Mouse (Mus musculus) neural tube, embryonic 15.5 days (tissue): ENCODE measurements around the gene Esr2. TPM values are rescaled to one million over a fixed set of nuclear protein-coding genes. Genes with fewer than 3 reads are reported as not detected.
"Not testable (repeated sequence)": the region's sequence is repeated elsewhere in the genome, so short reads cannot be mapped to it uniquely, and the experiment has no call there.

Experiments
- ATAC-seq: fragments of 200-750 bp; cut with Nextera tagmentation; 2 replicates; pipeline ENCODE4 v1.8.0; 2017; ENCODE audit warnings: mild to moderate bottlenecking, moderate TSS enrichment, moderate library complexity; ENCODE audit not compliant: low FRiP score
- H3K27ac ChIP-seq: fragments of 300-500 bp; sonication (generic); replicated peaks from 2 replicates; pipeline ENCODE4 v1.5.1; 2015; ENCODE audit warnings: mild to moderate bottlenecking, inconsistent platforms
- H3K27me3 ChIP-seq: fragments of 300-500 bp; sonication (generic); replicated peaks from 2 replicates; pipeline ENCODE4 v1.6.1; 2015; ENCODE audit warnings: inconsistent platforms
- H3K36me3 ChIP-seq: fragments of 300-500 bp; sonication (generic); 2 replicates; pipeline ENCODE4 v1.6.1; 2015; ENCODE audit warnings: inconsistent platforms
- H3K4me1 ChIP-seq: fragments of 300-500 bp; sonication (generic); 2 replicates; pipeline ENCODE4 v1.6.1; 2015; ENCODE audit warnings: inconsistent platforms
- H3K4me2 ChIP-seq: fragments of 300-500 bp; sonication (generic); 2 replicates; pipeline ENCODE4 v1.6.1; 2015; ENCODE audit warnings: inconsistent platforms, mild to moderate bottlenecking, moderate library complexity
- H3K4me3 ChIP-seq: fragments of 300-500 bp; sonication (generic); replicated peaks from 2 replicates; pipeline ENCODE4 v1.5.1; 2015; ENCODE audit warnings: mild to moderate bottlenecking, inconsistent platforms
- H3K9ac ChIP-seq: fragments of 300-500 bp; sonication (generic); replicated peaks from 2 replicates; pipeline ENCODE4 v1.6.1; 2015; ENCODE audit warnings: mild to moderate bottlenecking, inconsistent platforms
- H3K9me3 ChIP-seq: fragments of 300-500 bp; sonication (generic); replicated peaks from 2 replicates; pipeline ENCODE4 v1.6.1; 2016; ENCODE audit warnings: inconsistent platforms
- WGBS: fragments of 180-500 bp; shearing (Covaris S2); methylation state at CpG from one replicate; pipeline ENCODE4 v1.1.7; 2015; ENCODE audit warnings: mixed read lengths; 5-methylcytosine and 5-hydroxymethylcytosine counted together
- polyA plus RNA-seq: library from polyadenylated mRNA; unstranded; fragments of >200 nt; fragmentation: Nextera tagmentation; extraction: Ambion mirVana; gene quantifications from 2 replicates; pipeline ENCODE4 v1.2.1, GENCODE M21; 2015

Esr2 gene
- polyA plus RNA-seq, 1 experiment from 2014 or later, result 0.17 TPM

- WGBS, result 41% methylated on average over 6 of the region's 6 CpGs
Observed at GRCm38 (mm10) chr12:76136701-76137100, 40.4 kb downstream of the Esr2 start.

GRCm38 (mm10) chr12:76133081-76133480, 44.0 kb downstream of the Esr2 start:
- H3K27me3 ChIP-seq, H3K4me1 ChIP-seq, H3K4me2 ChIP-seq, H3K4me3 ChIP-seq, ATAC-seq, H3K9ac ChIP-seq, H3K27ac ChIP-seq, H3K9me3 ChIP-seq, H3K36me3 ChIP-seq: not testable (repeated sequence)
- 84% methylated on average over 9 of the region's 9 CpGs for WGBS

More at GRCm38 (mm10) chr12:76136701-76137100, 40.4 kb downstream of the Esr2 start:
- ATAC-seq, result no peak
- Histone ChIP-seq H3K36me3 (no peaks in the 10 kb centered on the region), H3K4me3 (no peak overlapping the region), H3K9ac (no peak overlapping the region), H3K4me1 (0 out of 2 replicates have a peak, but pooled peaks cover 4% of the 10 kb centered on the region), H3K9me3 (no peaks in the 10 kb centered on the region), H3K27ac (no peak overlapping the region), H3K4me2 (no peak overlapping the region), H3K27me3 (no peaks in the 10 kb centered on the region)

GRCm38 (mm10) chr12:76132591-76132990, 44.5 kb downstream of the Esr2 start:
- Histone ChIP-seq H3K4me2 (no peak overlapping the region), H3K27ac (no peak overlapping the region), H3K36me3 (no peaks in the 10 kb centered on the region), H3K9ac (no peak overlapping the region), H3K4me3 (no peak overlapping the region), H3K9me3 (no peaks in the 10 kb centered on the region), H3K4me1 (0 out of 2 replicates have a peak, but pooled peaks cover 4% of the 10 kb centered on the region), H3K27me3 (no peaks in the 10 kb centered on the region)
- ATAC-seq, result no peak
- 92% methylated on average over 4 of the region's 4 CpGs for WGBS

- Histone ChIP-seq H3K4me3 (no peak overlapping the region), H3K4me2 (no peak overlapping the region), H3K9ac (no peak overlapping the region), H3K4me1 (no peaks in the 10 kb centered on the region), H3K27ac (no peak overlapping the region), H3K9me3 (no peaks in the 10 kb centered on the region), H3K27me3 (no peaks in the 10 kb centered on the region), H3K36me3 (no peaks in the 10 kb centered on the region)
- WGBS, result 89% methylated on average over 6 of the region's 6 CpGs
- ATAC-seq, result no peak
Observed at GRCm38 (mm10) chr12:76130891-76131290, 46.2 kb downstream of the Esr2 start.

- Histone ChIP-seq H3K4me1 (no peaks in the 10 kb centered on the region), H3K36me3 (no peaks in the 10 kb centered on the region), H3K27me3 (no peaks in the 10 kb centered on the region), H3K9ac (no peak overlapping the region), H3K4me3 (no peak overlapping the region), H3K9me3 (no peaks in the 10 kb centered on the region), H3K27ac (no peak overlapping the region), H3K4me2 (no peak overlapping the region)
- no peak for ATAC-seq
- WGBS, result 27% methylated on average over 4 of the region's 4 CpGs
Observed at GRCm38 (mm10) chr12:76130281-76130680, 46.8 kb downstream of the Esr2 start.

- WGBS, result 88% methylated on average over 10 of the region's 10 CpGs
- H3K4me1 ChIP-seq, result no peaks in the 10 kb centered on the region
Observed at GRCm38 (mm10) chr12:76128831-76129230, 48.2 kb downstream of the Esr2 start.

GRCm38 (mm10) chr12:76128306-76128705, 48.8 kb downstream of the Esr2 start:
- Histone ChIP-seq H3K4me3 (no peak overlapping the region), H3K9me3 (no peaks in the 10 kb centered on the region), H3K27ac (no peak overlapping the region), H3K9ac (no peak overlapping the region), H3K4me1 (no peaks in the 10 kb centered on the region), H3K4me2 (no peak overlapping the region), H3K27me3 (no peaks in the 10 kb centered on the region), H3K36me3 (no peaks in the 10 kb centered on the region)
- 82% methylated on average over 3 of the region's 3 CpGs for WGBS
- no peak for ATAC-seq

More at GRCm38 (mm10) chr12:76128831-76129230, 48.2 kb downstream of the Esr2 start:
- no peaks in the 10 kb centered on the region for H3K9me3 ChIP-seq
- no peak overlapping the region for H3K27ac ChIP-seq
- no peak overlapping the region for H3K4me3 ChIP-seq
- H3K36me3 ChIP-seq, result no peaks in the 10 kb centered on the region
- no peak for ATAC-seq
- no peak overlapping the region for H3K4me2 ChIP-seq
- no peaks in the 10 kb centered on the region for H3K27me3 ChIP-seq
- no peak overlapping the region for H3K9ac ChIP-seq

GRCm38 (mm10) chr12:76123223-76123622, 53.8 kb downstream of the Esr2 start:
- H3K36me3 ChIP-seq, result no peaks in the 10 kb centered on the region
- H3K4me2 ChIP-seq, result no peak overlapping the region
- H3K27ac ChIP-seq, result no peak overlapping the region
- no peak overlapping the region for H3K9ac ChIP-seq
- H3K9me3 ChIP-seq, result no peaks in the 10 kb centered on the region
- no peaks in the 10 kb centered on the region for H3K27me3 ChIP-seq
- 89% methylated on average over 6 of the region's 6 CpGs for WGBS
- ATAC-seq, result no peak
- no peaks in the 10 kb centered on the region for H3K4me1 ChIP-seq
- no peak overlapping the region for H3K4me3 ChIP-seq

- Histone ChIP-seq H3K4me3 (no peak overlapping the region), H3K36me3 (no peaks in the 10 kb centered on the region), H3K27ac (no peak overlapping the region), H3K27me3 (no peaks in the 10 kb centered on the region), H3K4me1 (no peaks in the 10 kb centered on the region), H3K9ac (no peak overlapping the region), H3K4me2 (no peak overlapping the region), H3K9me3 (no peaks in the 10 kb centered on the region)
- ATAC-seq, result no peak
- 81% methylated on average over 4 of the region's 4 CpGs for WGBS
Observed at GRCm38 (mm10) chr12:76117632-76118153, 59.4 kb downstream of the Esr2 start.

GRCm38 (mm10) chr12:76116577-76116976, 60.5 kb downstream of the Esr2 start:
- H3K4me2 ChIP-seq, result no peak overlapping the region
- ATAC-seq, result no peak
- H3K9me3 ChIP-seq, result no peaks in the 10 kb centered on the region
- 81% methylated on average over 4 of the region's 4 CpGs for WGBS
- no peaks in the 10 kb centered on the region for H3K4me1 ChIP-seq
- no peak overlapping the region for H3K4me3 ChIP-seq
- H3K27ac ChIP-seq, result no peak overlapping the region
- no peaks in the 10 kb centered on the region for H3K36me3 ChIP-seq
- no peak overlapping the region for H3K9ac ChIP-seq
- H3K27me3 ChIP-seq, result no peaks in the 10 kb centered on the region

GRCm38 (mm10) chr12:76111046-76111445, 66.0 kb downstream of the Esr2 start:
- no peak for ATAC-seq
- no peaks in the 10 kb centered on the region for H3K27me3 ChIP-seq
- H3K27ac ChIP-seq, result no peak overlapping the region
- H3K4me3 ChIP-seq, result no peak overlapping the region
- no peak overlapping the region for H3K9ac ChIP-seq
- H3K4me1 ChIP-seq, result no peaks in the 10 kb centered on the region
- WGBS, result 80% methylated on average over 3 of the region's 3 CpGs
- H3K9me3 ChIP-seq, result no peaks in the 10 kb centered on the region
- H3K36me3 ChIP-seq, result peaks cover 47% of the 10 kb centered on the region
- no peak overlapping the region for H3K4me2 ChIP-seq

- ATAC-seq, result no peak
- Histone ChIP-seq H3K36me3 (peaks cover 60% of the 10 kb centered on the region), H3K9me3 (no peaks in the 10 kb centered on the region), H3K4me3 (no peak overlapping the region), H3K4me1 (no peaks in the 10 kb centered on the region), H3K4me2 (no peak overlapping the region), H3K27me3 (no peaks in the 10 kb centered on the region), H3K9ac (no peak overlapping the region), H3K27ac (no peak overlapping the region)
- 96% methylated on average over 15 of the region's 15 CpGs for WGBS
Observed at GRCm38 (mm10) chr12:76109646-76110405, 67.2 kb downstream of the Esr2 start.
